Mouse (Mus musculus): Measurements from ENCODE around the gene Zfp629. TPM values are rescaled to one million over a fixed set of nuclear protein-coding genes. Genes with fewer than 3 reads are reported as not detected.
"Not testable (repeated sequence)": the region's sequence is repeated elsewhere in the genome, so short reads cannot be mapped to it uniquely, and the experiment has no call there.

Zfp629 gene
- polyA plus RNA-seq, 1 experiment = 5.2 TPM

- Histone ChIP-seq H3ac (ENCODE audit: control insufficient read depth, insufficient read length, low read depth) (no peak overlapping the region), H3K79me3 (ENCODE audit: low read depth) (no peaks in the 10 kb centered on the region), H3K27me3 (ENCODE audit: control insufficient read depth, insufficient read depth, insufficient read length) (peaks cover 3% of the 10 kb centered on the region), H3K4me3 (ENCODE audit: insufficient read depth, poor library complexity, severe bottlenecking) (no peak overlapping the region), H3K36me3 (ENCODE audit: control insufficient read depth, insufficient read depth) (no peaks in the 10 kb centered on the region), H3K79me2 (ENCODE audit: control insufficient read depth, insufficient read depth) (no peaks in the 10 kb centered on the region)
- TF ChIP-seq FOSL1 (IDR thresholded peaks at IDR 0.05; ENCODE audit: insufficient read depth, low read length, poor library complexity, severe bottlenecking) (no peak), CEBPB (IDR thresholded peaks at IDR 0.05; ENCODE audit: low read depth) (no peak)
Measured at GRCm38 (mm10) chr7:127626471-127626870, 10.9 kb upstream of the Zfp629 start.

- H3K27me3 ChIP-seq (ENCODE audit: control insufficient read depth, insufficient read depth, insufficient read length) = peaks cover 3% of the 10 kb centered on the region
- H3K79me2 ChIP-seq (ENCODE audit: control insufficient read depth, insufficient read depth) = no peaks in the 10 kb centered on the region
- H3K79me3 ChIP-seq (ENCODE audit: low read depth) = no peaks in the 10 kb centered on the region
- H3ac ChIP-seq (ENCODE audit: control insufficient read depth, insufficient read length, low read depth) = no peak overlapping the region
- TF ChIP-seq FOSL1 (IDR thresholded peaks at IDR 0.05; ENCODE audit: insufficient read depth, low read length, poor library complexity, severe bottlenecking) = no peak
- TF ChIP-seq CTCF (IDR thresholded peaks at IDR 0.05; ENCODE audit: control insufficient read depth, insufficient read depth, insufficient read length) = no peak
- TF ChIP-seq MYOD1 (IDR thresholded peaks at IDR 0.05; ENCODE audit: control insufficient read depth, insufficient read length, low read depth) = no peak
- TF ChIP-seq MAX (IDR thresholded peaks at IDR 0.05) = no peak
- no peak for TF ChIP-seq MYOG (IDR thresholded peaks at IDR 0.05; ENCODE audit: control insufficient read depth, extremely low read depth, insufficient read length)
- no peak for TF ChIP-seq CEBPB (IDR thresholded peaks at IDR 0.05; ENCODE audit: low read depth)
- no peak for TF ChIP-seq USF1 (IDR thresholded peaks at IDR 0.05; ENCODE audit: low read depth)
- H3K4me3 ChIP-seq (ENCODE audit: insufficient read depth, poor library complexity, severe bottlenecking) = no peak overlapping the region
- H3K36me3 ChIP-seq (ENCODE audit: control insufficient read depth, insufficient read depth) = no peaks in the 10 kb centered on the region
Measured at GRCm38 (mm10) chr7:127626039-127626438, 10.4 kb upstream of the Zfp629 start.

- not testable (repeated sequence) for H3K4me3 ChIP-seq (ENCODE audit: insufficient read depth, poor library complexity, severe bottlenecking); H3K36me3 ChIP-seq (ENCODE audit: control insufficient read depth, insufficient read depth); H3K27me3 ChIP-seq (ENCODE audit: control insufficient read depth, insufficient read depth, insufficient read length); H3K79me3 ChIP-seq (ENCODE audit: low read depth); H3K79me2 ChIP-seq (ENCODE audit: control insufficient read depth, insufficient read depth); H3ac ChIP-seq (ENCODE audit: control insufficient read depth, insufficient read length, low read depth)
Measured at GRCm38 (mm10) chr7:127618402-127618801, 2.8 kb upstream of the Zfp629 start.

- no peaks in the 10 kb centered on the region for H3K79me2 ChIP-seq (ENCODE audit: control insufficient read depth, insufficient read depth)
- no peaks in the 10 kb centered on the region for H3K27me3 ChIP-seq (ENCODE audit: control insufficient read depth, insufficient read depth, insufficient read length)
- no peaks in the 10 kb centered on the region for H3K36me3 ChIP-seq (ENCODE audit: control insufficient read depth, insufficient read depth)
- TF ChIP-seq FOSL1 (IDR thresholded peaks at IDR 0.05; ENCODE audit: insufficient read depth, low read length, poor library complexity, severe bottlenecking) (no peak), MAX (IDR thresholded peaks at IDR 0.05) (no peak), MYOG (IDR thresholded peaks at IDR 0.05; ENCODE audit: control insufficient read depth, extremely low read depth, insufficient read length) (no peak), USF1 (IDR thresholded peaks at IDR 0.05; ENCODE audit: low read depth) (no peak), CTCF (IDR thresholded peaks at IDR 0.05; ENCODE audit: control insufficient read depth, insufficient read depth, insufficient read length) (no peak), CEBPB (IDR thresholded peaks at IDR 0.05; ENCODE audit: low read depth) (no peak), MYOD1 (IDR thresholded peaks at IDR 0.05; ENCODE audit: control insufficient read depth, insufficient read length, low read depth) (no peak)
- no peaks in the 10 kb centered on the region for H3K79me3 ChIP-seq (ENCODE audit: low read depth)
- no peak overlapping the region for H3K4me3 ChIP-seq (ENCODE audit: insufficient read depth, poor library complexity, severe bottlenecking)
- no peak overlapping the region for H3ac ChIP-seq (ENCODE audit: control insufficient read depth, insufficient read length, low read depth)
Measured at GRCm38 (mm10) chr7:127617962-127618361, 2.4 kb upstream of the Zfp629 start.

GRCm38 (mm10) chr7:127616881-127617280, 1.3 kb upstream of the Zfp629 start:
- no peak overlapping the region for H3ac ChIP-seq (ENCODE audit: control insufficient read depth, insufficient read length, low read depth)
- no peaks in the 10 kb centered on the region for H3K79me3 ChIP-seq (ENCODE audit: low read depth)
- TF ChIP-seq MAX (IDR thresholded peaks at IDR 0.05) = no peak
- TF ChIP-seq USF1 (IDR thresholded peaks at IDR 0.05; ENCODE audit: low read depth) = no peak
- TF ChIP-seq FOSL1 (IDR thresholded peaks at IDR 0.05; ENCODE audit: insufficient read depth, low read length, poor library complexity, severe bottlenecking) = no peak
- TF ChIP-seq CEBPB (IDR thresholded peaks at IDR 0.05; ENCODE audit: low read depth) = no peak
- TF ChIP-seq CTCF (IDR thresholded peaks at IDR 0.05; ENCODE audit: control insufficient read depth, insufficient read depth, insufficient read length) = no peak
- TF ChIP-seq MYOG (IDR thresholded peaks at IDR 0.05; ENCODE audit: control insufficient read depth, extremely low read depth, insufficient read length) = no peak
- no peak for TF ChIP-seq MYOD1 (IDR thresholded peaks at IDR 0.05; ENCODE audit: control insufficient read depth, insufficient read length, low read depth)
- no peaks in the 10 kb centered on the region for H3K79me2 ChIP-seq (ENCODE audit: control insufficient read depth, insufficient read depth)
- H3K4me3 ChIP-seq (ENCODE audit: insufficient read depth, poor library complexity, severe bottlenecking) = no peak overlapping the region
- H3K36me3 ChIP-seq (ENCODE audit: control insufficient read depth, insufficient read depth) = no peaks in the 10 kb centered on the region
- no peaks in the 10 kb centered on the region for H3K27me3 ChIP-seq (ENCODE audit: control insufficient read depth, insufficient read depth, insufficient read length)

GRCm38 (mm10) chr7:127616336-127616735, 739 bp upstream of the Zfp629 start:
- TF ChIP-seq MYOD1 (IDR thresholded peaks at IDR 0.05; ENCODE audit: control insufficient read depth, insufficient read length, low read depth) = no peak
- TF ChIP-seq CEBPB (IDR thresholded peaks at IDR 0.05; ENCODE audit: low read depth) = no peak
- no peak for TF ChIP-seq CTCF (IDR thresholded peaks at IDR 0.05; ENCODE audit: control insufficient read depth, insufficient read depth, insufficient read length)
- TF ChIP-seq USF1 (IDR thresholded peaks at IDR 0.05; ENCODE audit: low read depth) = no peak
- no peak for TF ChIP-seq MYOG (IDR thresholded peaks at IDR 0.05; ENCODE audit: control insufficient read depth, extremely low read depth, insufficient read length)
- TF ChIP-seq FOSL1 (IDR thresholded peaks at IDR 0.05; ENCODE audit: insufficient read depth, low read length, poor library complexity, severe bottlenecking) = no peak
- no peak for TF ChIP-seq MAX (IDR thresholded peaks at IDR 0.05)
- Histone ChIP-seq H3ac (ENCODE audit: control insufficient read depth, insufficient read length, low read depth) (no peak overlapping the region), H3K79me3 (ENCODE audit: low read depth) (no peaks in the 10 kb centered on the region), H3K79me2 (ENCODE audit: control insufficient read depth, insufficient read depth) (no peaks in the 10 kb centered on the region), H3K27me3 (ENCODE audit: control insufficient read depth, insufficient read depth, insufficient read length) (no peaks in the 10 kb centered on the region), H3K4me3 (ENCODE audit: insufficient read depth, poor library complexity, severe bottlenecking) (no peak overlapping the region), H3K36me3 (ENCODE audit: control insufficient read depth, insufficient read depth) (peaks cover 4% of the 10 kb centered on the region)

Measured in C2C12 (cell line).